Comparison of ENCODE assay signal across 13 mouse cellular contexts in genomic region chr2:71303221-71303620, GRCm38 (mm10).
DNase-seq lines count a peak whose midpoint lies in the region; ATAC-seq and TF ChIP-seq lines count a peak whose summit lies in the region.
"Had no signal": no experiment of that assay in that cellular context is flagged by ENCODE, and none has a peak within 500 bp of the region (broad histone marks: within the 10 kb centered on the region; RNA-seq: fewer than 3 reads in every experiment).

No protein-coding gene starts in this region.

- H3K27me3 ChIP-seq in hindbrain, postnatal 0 days (ENCODE audit: insufficient read depth, low read length): no peaks in the 10 kb centered on the region
- H3K27me3 ChIP-seq: embryonic facial prominence, embryonic 12.5 days; limb, embryonic 15.5 days; midbrain, embryonic 12.5 days; neural tube, embryonic 15.5 days had no signal

- H3K36me3 ChIP-seq in hindbrain, postnatal 0 days (ENCODE audit: insufficient read depth, low read length): peaks cover 16% of the 10 kb centered on the region; the same call in 1 of the 2 replicates
- H3K36me3 ChIP-seq: embryonic facial prominence, embryonic 12.5 days had no signal

- H3K4me1 ChIP-seq in hindbrain, postnatal 0 days (ENCODE audit: insufficient read depth, low read length): no peaks in the 10 kb centered on the region

- no peak overlapping the region for H3K4me3 ChIP-seq in left cerebral cortex, adult 2 months
- no peak overlapping the region for H3K4me3 ChIP-seq in hindbrain, postnatal 0 days (ENCODE audit: low read length)
- H3K4me3 ChIP-seq: embryonic facial prominence, embryonic 12.5 days; limb, embryonic 15.5 days; midbrain, embryonic 12.5 days; neural tube, embryonic 15.5 days had no signal

- H3K27ac ChIP-seq in left cerebral cortex, adult 2 months: no peak overlapping the region
- H3K27ac ChIP-seq in hindbrain, postnatal 0 days: no peak overlapping the region
- H3K27ac ChIP-seq: embryonic facial prominence, embryonic 12.5 days; limb, embryonic 15.5 days; midbrain, embryonic 12.5 days; neural tube, embryonic 15.5 days had no signal

- no peak for TF ChIP-seq CTCF in left cerebral cortex, adult 2 months (IDR thresholded peaks at IDR 0.05)
- no peak for TF ChIP-seq CTCF in hindbrain, postnatal 0 days (IDR thresholded peaks at IDR 0.05; ENCODE audit: low read depth)

- intact Hi-C loops in left cerebral cortex, postnatal 4 days (cut with DNase I): no loop called here
- intact Hi-C loops in left cerebral cortex, adult 2 months (cut with DNase I): no loop called here
- intact Hi-C loops in gastrocnemius, postnatal 36 days (cut with DNase I): no loop called here

- DNase-seq in frontal cortex, adult 2 months (ENCODE audit: extremely low spot score in 1 of 2, low spot score in 1 of 2): no peak
- DNase-seq in left cerebral cortex, postnatal 4 days: peak; percentile 73
- no peak for DNase-seq in left cerebral cortex, adult 2 months (ENCODE audit: extremely low spot score in 1 of 2, low spot score in 2 of 2)
- peak; percentile 14 for DNase-seq in NIH3T3 (ENCODE audit: low read depth)
- peak; percentile 52 for DNase-seq in hindbrain, postnatal 0 days (ENCODE audit: low spot score)
- DNase-seq in gastrocnemius, postnatal 36 days: no peak
- no peak for DNase-seq in adrenal gland, postnatal 25 days
- DNase-seq: thymus, postnatal 25 days had no signal

- H3K4me2 ChIP-seq in hindbrain, postnatal 0 days (ENCODE audit: low read depth, low read length): no peak overlapping the region
- H3K4me2 ChIP-seq: embryonic facial prominence, embryonic 12.5 days; limb, embryonic 15.5 days; midbrain, embryonic 12.5 days; neural tube, embryonic 15.5 days had no signal

- no peak overlapping the region for H3K9ac ChIP-seq in hindbrain, postnatal 0 days (replicated peaks; ENCODE audit: low read length)
- H3K9ac ChIP-seq: embryonic facial prominence, embryonic 12.5 days; limb, embryonic 15.5 days; midbrain, embryonic 12.5 days; neural tube, embryonic 15.5 days had no signal

- H3K9me3 ChIP-seq in hindbrain, postnatal 0 days (ENCODE audit: low read length): no peaks in the 10 kb centered on the region
- H3K9me3 ChIP-seq: embryonic facial prominence, embryonic 12.5 days; limb, embryonic 15.5 days; midbrain, embryonic 12.5 days; neural tube, embryonic 15.5 days had no signal

- ATAC-seq in frontal cortex, adult (ENCODE audit: low TSS enrichment): peak; percentile 75
- no peak for ATAC-seq in hindbrain, postnatal 0 days

Comparison
In these comparisons a context has a peak if more than half of its experiments do, and no peak if none do; other contexts are left out.
1. DNase-seq: peak in left cerebral cortex, postnatal 4 days (single experiment), NIH3T3 (single experiment) and hindbrain, postnatal 0 days (single experiment); none in frontal cortex, adult 2 months (0 of 2), left cerebral cortex, adult 2 months (0 of 2), gastrocnemius, postnatal 36 days (0 of 2) and adrenal gland, postnatal 25 days (single experiment).